Mouse (Mus musculus): ENCODE results near the gene Cotl1.

DNA sequence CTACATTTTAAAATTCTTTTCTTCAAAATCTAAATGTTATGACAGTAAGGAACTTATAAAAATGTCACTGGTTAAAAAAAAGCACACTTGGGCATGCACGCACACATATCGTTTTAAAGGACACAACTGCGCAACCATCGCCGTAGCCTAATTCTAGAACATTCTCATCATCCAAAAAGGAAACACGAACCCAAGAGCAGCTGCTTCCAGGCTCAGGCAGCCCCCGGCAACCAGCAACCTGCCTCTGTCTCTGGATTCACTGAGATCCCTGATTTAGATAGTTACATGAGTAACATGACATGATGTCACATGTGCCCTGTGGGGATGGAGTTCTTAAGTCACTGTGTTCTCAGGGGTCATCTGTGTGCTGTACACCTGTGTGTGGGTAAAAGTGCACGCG lies 17.1 kb downstream of the Cotl1 start:
- no peak for TF ChIP-seq EP300 (IDR thresholded peaks at IDR 0.05; ENCODE audit: low read depth)
- no peak for TF ChIP-seq CTCF (IDR thresholded peaks at IDR 0.05; ENCODE audit: low read depth)
